Mouse (Mus musculus) liver, adult (tissue): ENCODE data around the gene Hyal3.

Source experiments
- GATA4 ChIP-seq: IDR thresholded peaks from 2 replicates; pipeline ENCODE4 v1.6.1; 2014; ENCODE audit warnings: mild to moderate bottlenecking, low read length; ENCODE audit not compliant: insufficient replicate concordance

The Hyal3 gene

DNA sequence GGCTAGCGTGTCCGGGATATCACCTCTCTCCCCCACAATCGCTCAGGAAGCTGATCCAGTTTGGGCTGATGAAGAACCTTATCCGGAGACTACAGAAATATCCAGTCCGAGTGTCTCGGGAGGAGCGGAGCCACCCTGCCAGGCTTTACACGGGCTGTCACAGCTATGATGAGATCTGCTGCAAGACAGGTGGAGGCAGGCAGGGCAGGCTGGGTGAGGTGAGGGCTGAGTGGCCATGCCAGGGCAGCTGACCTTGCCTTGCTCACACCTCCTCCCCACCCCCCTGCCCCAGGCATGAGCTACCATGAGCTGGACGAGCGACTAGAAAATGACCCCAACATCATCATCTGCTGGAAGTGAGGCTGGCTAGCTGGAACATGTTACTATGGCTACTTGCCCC lies 35.4 kb upstream of the Hyal3 start:
- no peak for TF ChIP-seq GATA4

DNA sequence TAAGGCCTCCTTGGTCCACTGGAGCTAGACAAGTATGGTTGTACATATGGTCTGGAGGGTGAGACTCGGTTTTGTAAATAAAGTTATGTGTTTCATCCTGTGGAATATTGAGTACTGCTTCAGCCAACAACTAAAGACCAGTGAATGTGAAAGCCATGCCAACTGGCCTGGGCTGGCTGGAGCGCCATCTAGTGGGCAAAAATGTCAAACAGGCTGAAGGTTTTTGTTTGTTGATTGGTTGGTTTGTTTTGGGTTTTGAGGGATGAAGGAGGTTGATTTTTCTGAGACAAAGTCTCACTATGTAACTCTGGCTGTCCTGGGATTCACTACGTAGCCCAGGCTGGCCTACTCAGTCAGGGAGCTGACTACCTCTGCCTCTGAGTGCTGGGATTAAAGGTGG lies 35.0 kb upstream of the Hyal3 start:
- TF ChIP-seq GATA4 = no peak

- TF ChIP-seq GATA4 = no peak
Measured at GRCm38 (mm10) chr9:107547026-107547425, 33.6 kb upstream of the Hyal3 start, which contains the start of gene Zmynd10. Zmynd10 (plus strand) TSS chr9:107547298.

- no peak for TF ChIP-seq GATA4
Measured at GRCm38 (mm10) chr9:107547957-107548356, 32.7 kb upstream of the Hyal3 start.

- no peak for TF ChIP-seq GATA4
Measured at GRCm38 (mm10) chr9:107548820-107549219, 31.8 kb upstream of the Hyal3 start.

- no peak for TF ChIP-seq GATA4
Measured at GRCm38 (mm10) chr9:107549297-107550074, 31.1 kb upstream of the Hyal3 start.

GRCm38 (mm10) chr9:107550491-107551116 lies 30.0 kb upstream of the Hyal3 start:
- TF ChIP-seq GATA4 = no peak

- no peak for TF ChIP-seq GATA4
Measured at GRCm38 (mm10) chr9:107551117-107551889, 29.3 kb upstream of the Hyal3 start, which contains the start of gene Rassf1. Rassf1 (plus strand) TSS chr9:107551555.

DNA sequence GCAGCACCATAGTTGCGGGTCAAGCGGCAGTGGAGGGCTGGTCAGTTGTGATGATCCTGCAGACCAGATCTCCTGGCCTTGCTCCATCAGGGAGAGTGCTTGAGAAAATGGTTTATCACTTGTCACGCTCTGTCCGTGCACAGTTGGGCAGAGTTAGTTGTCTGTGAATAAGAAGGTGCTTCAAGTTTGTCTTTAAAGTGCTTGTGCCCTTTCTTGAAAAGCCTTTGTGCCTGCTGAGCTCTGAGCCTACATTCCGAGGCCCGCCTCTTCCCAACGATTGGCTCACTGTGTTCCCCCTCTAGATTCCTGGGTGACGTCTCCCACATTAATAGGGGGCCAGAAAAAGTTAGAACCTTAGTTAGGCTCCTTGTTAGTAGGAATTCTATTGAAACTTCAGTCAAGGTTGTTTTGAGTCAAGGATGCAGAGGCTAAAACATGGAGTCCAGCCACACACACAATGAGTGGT lies 28.7 kb upstream of the Hyal3 start:
- no peak for TF ChIP-seq GATA4

- TF ChIP-seq GATA4 = no peak
Measured at GRCm38 (mm10) chr9:107552690-107553393, 27.8 kb upstream of the Hyal3 start.

DNA sequence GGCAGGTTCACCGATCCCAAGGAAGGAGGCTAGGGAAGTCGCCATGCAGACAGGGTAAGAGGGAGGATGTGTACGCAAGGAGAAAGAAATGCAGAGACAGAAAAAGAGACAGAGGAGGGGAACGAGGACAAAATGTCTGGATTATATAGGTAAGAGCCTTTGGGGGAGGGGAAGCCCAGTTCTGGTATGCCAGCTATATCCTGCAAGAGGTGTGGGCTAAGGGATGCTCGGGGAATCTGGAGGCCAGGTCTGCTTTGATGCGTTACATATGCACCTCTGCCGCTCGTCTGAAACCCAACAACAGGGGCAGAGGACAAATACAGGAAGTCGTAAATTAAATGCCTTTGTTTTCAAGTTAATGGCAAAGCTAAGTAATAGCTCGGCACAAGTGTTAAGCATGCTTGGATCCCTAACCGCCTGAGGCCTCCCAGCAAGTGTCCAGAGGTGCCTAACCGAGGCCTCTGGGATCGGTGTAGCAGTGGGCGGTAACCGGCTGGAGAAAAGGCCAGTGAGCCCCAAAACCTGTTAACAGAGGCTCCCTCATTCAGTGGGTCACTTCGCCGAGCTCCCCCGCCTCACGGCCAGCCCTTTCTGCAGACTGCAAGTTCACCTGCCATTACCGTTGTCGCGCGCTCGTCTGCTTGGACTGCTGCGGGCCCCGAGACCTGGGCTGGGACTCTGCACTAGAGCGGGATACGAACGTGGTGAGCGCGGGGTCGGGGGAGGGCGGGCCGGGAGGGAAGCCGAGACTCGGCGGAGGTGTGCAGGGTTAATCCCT lies 26.9 kb upstream of the Hyal3 start:
- TF ChIP-seq GATA4 = no peak

DNA sequence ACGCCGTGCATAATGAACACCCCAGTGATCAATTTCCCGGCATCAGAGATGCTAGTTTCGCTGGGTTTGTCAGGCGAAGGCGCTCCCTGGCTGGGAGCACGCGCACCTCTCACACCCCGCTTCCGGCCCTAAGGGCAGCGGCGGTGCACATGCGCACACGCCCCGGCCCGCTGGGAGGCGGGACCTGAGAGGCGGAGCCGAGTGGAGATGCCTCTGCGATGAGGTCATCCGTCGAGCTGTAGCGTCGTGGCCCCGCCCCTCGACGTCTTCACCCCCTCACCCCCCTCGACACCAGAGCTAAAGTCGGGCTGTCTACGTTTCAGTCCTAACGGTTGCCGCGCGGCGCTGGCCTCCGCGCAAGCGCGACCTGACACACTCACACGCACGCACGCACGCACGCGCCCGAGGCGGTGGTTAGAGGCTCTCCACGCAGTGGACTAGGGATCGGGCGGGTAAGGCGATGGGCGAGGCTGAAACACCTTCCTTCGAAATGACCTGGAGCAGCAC lies 26.2 kb upstream of the Hyal3 start:
- no peak for TF ChIP-seq GATA4

- no peak for TF ChIP-seq GATA4
Measured at GRCm38 (mm10) chr9:107555031-107555457, 25.6 kb upstream of the Hyal3 start.

DNA sequence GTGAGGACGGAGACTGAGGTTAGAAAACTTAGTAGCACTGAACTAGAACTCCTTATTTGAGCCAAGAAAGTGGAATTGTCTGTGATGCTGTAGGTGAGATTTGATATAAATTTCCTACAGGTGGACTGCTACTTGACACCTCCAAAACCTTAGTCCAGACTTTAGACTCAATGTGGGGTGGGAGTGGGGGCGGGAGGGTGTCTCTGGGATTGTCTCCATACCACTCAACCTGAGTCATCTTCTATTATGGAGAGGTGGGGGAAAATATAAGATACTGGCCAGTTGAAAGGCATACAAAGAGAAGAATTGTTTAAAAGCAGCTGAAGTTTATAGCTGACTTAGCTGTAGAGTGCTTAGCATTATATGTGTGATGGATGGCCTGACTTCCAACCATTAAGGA lies 24.9 kb upstream of the Hyal3 start:
- no peak for TF ChIP-seq GATA4

- no peak for TF ChIP-seq GATA4
Measured at GRCm38 (mm10) chr9:107556346-107556745, 24.3 kb upstream of the Hyal3 start.
